Mouse (Mus musculus): Measurements from ENCODE around the gene Prkcg. TPM values are rescaled to one million over a fixed set of nuclear protein-coding genes. Genes with fewer than 3 reads are reported as not detected.
"Not testable (repeated sequence)": the region's sequence is repeated elsewhere in the genome, so short reads cannot be mapped to it uniquely, and the experiment has no call there.

The Prkcg gene
- polyA plus RNA-seq, 1 experiment = 148 TPM

DNA sequence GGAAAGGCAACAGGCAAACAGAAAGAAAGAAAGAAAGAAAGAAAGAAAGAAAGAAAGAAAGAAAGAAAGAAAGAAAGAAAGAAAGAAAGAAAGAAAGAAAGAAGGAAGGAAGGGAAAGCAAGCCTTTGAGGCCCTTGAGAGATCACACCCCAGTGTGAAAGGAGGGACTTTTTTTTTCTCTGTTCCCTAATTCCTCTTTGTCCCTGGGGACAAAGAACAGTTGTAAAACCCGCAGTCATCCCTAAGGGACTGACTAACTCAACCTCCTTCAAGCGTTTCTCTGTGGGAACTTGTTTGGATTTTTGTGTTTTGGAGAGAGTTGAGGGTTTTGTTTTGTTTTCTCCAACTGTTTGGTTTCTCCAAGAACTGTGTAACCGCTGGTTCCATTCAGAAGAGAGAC is 20.7 kb upstream of the Prkcg start:
- Histone ChIP-seq H3K4me3 (ENCODE audit: insufficient read depth, low read length) (no peak overlapping the region), H3K27ac (ENCODE audit: insufficient read depth, low read length) (no peak overlapping the region), H3K4me1 (ENCODE audit: control insufficient read depth, insufficient read depth, low read length) (no peaks in the 10 kb centered on the region)
- no peak for TF ChIP-seq CTCF (IDR thresholded peaks at IDR 0.05; ENCODE audit: extremely low read depth, insufficient read depth, low read length)
- TF ChIP-seq POLR2A (IDR thresholded peaks at IDR 0.05; ENCODE audit: extremely low read depth, insufficient read depth, low read length) = no peak

DNA sequence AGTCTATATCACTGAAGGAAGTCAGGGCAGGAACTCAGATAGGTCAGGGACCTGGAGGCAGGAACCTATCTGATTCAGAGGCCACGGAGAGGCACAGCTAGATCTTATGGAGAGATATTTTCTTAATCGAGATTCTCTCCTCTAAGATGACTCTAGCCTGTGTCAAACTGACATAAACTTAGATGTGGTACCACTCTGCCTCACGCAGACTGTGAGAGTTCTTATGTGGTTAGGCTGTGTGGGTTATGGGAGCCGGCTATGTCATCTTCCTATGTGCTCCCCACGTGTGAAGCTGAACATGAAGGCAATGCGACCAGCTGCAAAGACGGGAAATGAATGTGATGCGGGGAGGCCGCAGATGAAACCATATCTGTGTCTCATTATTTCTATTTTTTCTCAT is 16.8 kb upstream of the Prkcg start:
- TF ChIP-seq POLR2A (IDR thresholded peaks at IDR 0.05; ENCODE audit: extremely low read depth, insufficient read depth, low read length) (no peak), CTCF (IDR thresholded peaks at IDR 0.05; ENCODE audit: extremely low read depth, insufficient read depth, low read length) (no peak)
- no peak overlapping the region for H3K27ac ChIP-seq (ENCODE audit: insufficient read depth, low read length)
- H3K4me1 ChIP-seq (ENCODE audit: control insufficient read depth, insufficient read depth, low read length) = peaks cover 3% of the 10 kb centered on the region
- no peak overlapping the region for H3K4me3 ChIP-seq (ENCODE audit: insufficient read depth, low read length)

DNA sequence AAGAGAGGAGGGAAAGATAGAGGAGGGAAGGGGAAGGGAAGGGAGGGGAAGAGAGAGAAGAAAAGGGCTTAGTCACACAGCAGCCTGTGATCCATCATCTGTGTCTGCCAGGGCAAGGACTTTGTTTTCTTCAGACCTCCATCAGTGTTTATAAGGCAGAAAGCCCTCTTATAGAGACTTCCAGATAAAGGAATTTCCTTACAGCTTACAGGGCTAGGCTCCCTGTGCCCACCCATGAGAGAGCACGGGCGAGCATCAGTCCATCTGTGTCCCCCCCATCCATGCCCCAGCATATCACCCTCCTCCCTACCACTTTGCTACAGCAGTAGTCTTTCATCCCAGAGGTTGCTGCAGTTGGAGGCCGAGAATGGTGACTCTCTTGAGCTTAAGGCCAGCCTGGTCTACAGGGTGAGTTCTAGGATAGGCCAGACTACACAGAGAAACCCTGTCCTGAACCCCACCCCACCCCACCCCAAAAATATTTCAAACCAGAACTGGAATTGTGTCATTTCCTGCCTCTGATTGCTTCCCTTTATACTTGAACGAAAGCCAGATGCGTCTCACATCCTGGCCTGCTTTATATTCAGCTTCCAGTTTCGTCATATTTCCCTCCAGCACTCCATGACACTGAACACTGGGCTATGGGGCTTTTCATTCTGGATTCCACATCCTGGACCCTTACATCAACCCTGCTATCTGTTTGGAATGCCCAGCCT is 13.4 kb upstream of the Prkcg start:
- no peak overlapping the region for H3K4me3 ChIP-seq (ENCODE audit: insufficient read depth, low read length)
- H3K4me1 ChIP-seq (ENCODE audit: control insufficient read depth, insufficient read depth, low read length) = peaks cover 8% of the 10 kb centered on the region
- TF ChIP-seq POLR2A (IDR thresholded peaks at IDR 0.05; ENCODE audit: extremely low read depth, insufficient read depth, low read length) = no peak
- no peak for TF ChIP-seq CTCF (IDR thresholded peaks at IDR 0.05; ENCODE audit: extremely low read depth, insufficient read depth, low read length)
- H3K27ac ChIP-seq (ENCODE audit: insufficient read depth, low read length) = peak overlapping the region; percentile 89; the same call in 1 of the 2 replicates

DNA sequence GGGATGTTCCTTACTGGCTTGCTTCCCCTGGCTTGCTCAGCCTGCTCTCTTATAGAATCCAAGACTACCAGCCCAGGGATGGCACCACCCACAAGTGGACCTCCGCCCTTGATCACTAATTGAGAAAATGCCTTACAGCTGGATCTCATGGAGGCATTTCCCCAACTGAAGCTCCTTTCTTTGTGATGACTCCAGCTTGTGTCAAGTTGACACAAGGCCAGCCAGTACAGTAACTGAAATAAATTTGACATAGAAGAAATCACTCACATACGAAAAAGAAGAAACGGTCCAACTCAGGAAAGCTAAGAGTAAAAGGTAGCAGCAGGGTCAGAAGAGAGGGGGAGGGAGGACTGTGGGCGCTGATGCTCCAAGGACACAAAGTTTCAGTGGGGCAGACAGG is 12.2 kb upstream of the Prkcg start:
- peaks cover 10% of the 10 kb centered on the region for H3K4me1 ChIP-seq (ENCODE audit: control insufficient read depth, insufficient read depth, low read length)
- H3K27ac ChIP-seq (ENCODE audit: insufficient read depth, low read length); H3K4me3 ChIP-seq (ENCODE audit: insufficient read depth, low read length): not testable (repeated sequence)

DNA sequence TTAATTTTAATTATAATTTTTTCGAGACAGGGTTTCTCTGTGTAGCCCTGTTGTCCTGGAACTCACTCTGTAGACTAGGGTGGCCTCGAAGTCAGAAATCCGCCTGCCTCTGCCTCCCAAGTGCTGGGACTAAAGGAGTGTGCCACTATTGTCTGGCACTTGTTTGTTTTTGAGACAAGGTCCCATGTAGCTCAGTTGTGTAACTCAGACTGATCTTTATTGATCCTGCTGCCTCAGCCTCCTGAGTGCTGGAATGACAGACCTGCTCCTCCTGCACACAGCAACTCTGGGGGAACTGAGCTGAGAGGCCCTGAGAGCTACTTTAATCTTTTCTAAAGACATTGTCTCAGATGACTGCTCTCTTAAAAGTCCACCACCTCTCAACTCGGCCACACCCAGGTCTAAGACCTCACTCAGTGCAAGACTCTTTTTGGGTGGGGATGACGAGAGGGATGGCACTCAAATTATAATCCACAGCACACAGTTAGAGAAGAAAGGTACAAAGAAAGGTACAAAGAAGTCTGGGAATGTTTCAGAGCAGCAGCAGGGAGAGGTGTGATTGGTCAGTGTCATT is 8.8 kb upstream of the Prkcg start:
- TF ChIP-seq POLR2A (IDR thresholded peaks at IDR 0.05; ENCODE audit: extremely low read depth, insufficient read depth, low read length) (no peak), CTCF (IDR thresholded peaks at IDR 0.05; ENCODE audit: extremely low read depth, insufficient read depth, low read length) (no peak)
- Histone ChIP-seq H3K4me1 (ENCODE audit: control insufficient read depth, insufficient read depth, low read length) (peaks cover 10% of the 10 kb centered on the region), H3K27ac (ENCODE audit: insufficient read depth, low read length) (peak overlapping the region; percentile 82), H3K4me3 (ENCODE audit: insufficient read depth, low read length) (no peak overlapping the region)

DNA sequence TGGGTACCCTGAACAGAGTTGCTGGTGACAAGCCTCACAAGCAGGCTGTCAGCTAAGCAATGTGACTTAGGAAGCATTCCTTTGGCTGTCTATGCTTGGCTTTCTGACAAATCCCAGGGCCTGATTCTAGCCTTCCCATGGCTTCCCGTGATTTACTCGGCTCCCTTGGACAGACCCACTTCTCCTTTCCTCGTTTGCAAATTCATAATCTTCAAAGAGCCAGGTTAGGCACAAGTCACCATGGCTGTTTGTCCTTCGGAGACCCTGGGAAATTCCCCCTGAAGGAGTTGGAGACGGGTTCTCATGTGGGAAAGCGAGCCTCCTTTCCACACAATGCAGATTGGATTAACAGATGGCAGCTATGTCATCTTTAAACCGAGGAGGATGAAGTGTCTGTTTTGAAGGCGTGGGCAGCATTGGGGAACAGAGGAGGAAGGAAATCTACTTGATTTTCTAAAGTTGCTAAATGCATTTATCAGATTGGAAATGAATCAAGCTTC is 8.3 kb upstream of the Prkcg start:
- peak overlapping the region; percentile 82; the same call in 1 of the 2 replicates for H3K27ac ChIP-seq (ENCODE audit: insufficient read depth, low read length)

DNA sequence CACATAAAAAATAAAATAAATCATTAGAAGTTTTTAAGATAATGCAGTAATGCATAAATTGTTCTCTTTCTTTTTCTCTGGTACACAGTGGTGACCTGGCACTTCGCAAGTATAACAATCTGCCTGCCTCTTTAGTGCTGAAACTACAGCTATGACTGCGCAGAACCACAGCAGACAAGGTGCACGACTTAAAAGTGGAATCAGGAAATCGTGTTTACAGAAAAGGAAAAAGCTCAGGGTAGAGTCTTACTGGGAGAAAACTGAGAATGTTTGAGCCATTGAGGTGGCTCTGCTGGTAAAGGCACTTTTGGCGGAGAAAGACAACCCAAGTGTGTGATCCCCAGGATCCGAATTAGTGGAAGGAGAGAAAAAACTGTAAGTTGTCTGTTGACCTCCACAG is 7.2 kb upstream of the Prkcg start:
- no peak for TF ChIP-seq POLR2A (IDR thresholded peaks at IDR 0.05; ENCODE audit: extremely low read depth, insufficient read depth, low read length)
- peaks cover 8% of the 10 kb centered on the region for H3K4me1 ChIP-seq (ENCODE audit: control insufficient read depth, insufficient read depth, low read length)
- no peak overlapping the region for H3K27ac ChIP-seq (ENCODE audit: insufficient read depth, low read length)
- no peak overlapping the region for H3K4me3 ChIP-seq (ENCODE audit: insufficient read depth, low read length)

More for the DNA sequence above, 8.3 kb upstream of the Prkcg start:
- no peak for TF ChIP-seq POLR2A (IDR thresholded peaks at IDR 0.05; ENCODE audit: extremely low read depth, insufficient read depth, low read length)
- TF ChIP-seq CTCF (IDR thresholded peaks at IDR 0.05; ENCODE audit: extremely low read depth, insufficient read depth, low read length) = no peak
- Histone ChIP-seq H3K4me3 (ENCODE audit: insufficient read depth, low read length) (no peak overlapping the region), H3K4me1 (ENCODE audit: control insufficient read depth, insufficient read depth, low read length) (peaks cover 8% of the 10 kb centered on the region)

DNA sequence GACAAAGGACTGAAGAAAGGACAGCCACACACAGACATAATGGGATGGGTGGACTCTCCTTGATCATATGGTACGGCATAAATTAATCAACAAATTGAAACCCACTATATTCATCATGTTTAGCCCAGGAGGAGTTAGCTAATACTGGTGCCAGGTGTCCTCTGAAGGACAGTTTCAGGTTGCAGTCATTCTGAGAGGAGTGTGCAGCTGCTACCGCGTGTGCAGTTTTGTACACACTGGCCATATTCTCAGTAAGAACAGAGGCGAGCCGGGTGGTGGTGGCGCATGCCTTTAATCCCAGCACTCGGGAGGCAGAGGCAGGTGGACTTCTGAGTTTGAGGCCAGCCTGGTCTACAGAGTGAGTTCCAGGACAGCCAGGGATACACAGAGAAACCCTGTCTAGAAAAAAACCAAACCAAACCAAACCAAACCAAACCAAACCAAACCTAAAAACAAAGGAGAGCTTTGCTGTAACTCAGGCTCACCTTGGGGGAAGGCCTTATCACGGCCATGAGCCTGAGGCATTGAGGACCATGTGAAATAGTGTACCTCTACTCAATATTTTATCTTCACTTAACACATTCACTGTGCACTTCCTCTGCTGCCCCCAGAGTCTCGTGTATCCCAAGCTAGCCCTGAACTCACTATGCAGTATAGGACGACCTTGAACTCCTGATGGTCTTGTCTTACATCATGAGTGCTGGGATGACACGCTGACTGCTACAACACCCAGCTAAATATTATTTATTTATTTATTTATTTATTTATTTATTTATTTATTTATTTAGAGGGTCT is 5.7 kb upstream of the Prkcg start:
- Histone ChIP-seq H3K4me1 (ENCODE audit: control insufficient read depth, insufficient read depth, low read length) (peaks cover 8% of the 10 kb centered on the region), H3K4me3 (ENCODE audit: insufficient read depth, low read length) (no peak overlapping the region), H3K27ac (ENCODE audit: insufficient read depth, low read length) (no peak overlapping the region)
- no peak for TF ChIP-seq POLR2A (IDR thresholded peaks at IDR 0.05; ENCODE audit: extremely low read depth, insufficient read depth, low read length)
- no peak for TF ChIP-seq CTCF (IDR thresholded peaks at IDR 0.05; ENCODE audit: extremely low read depth, insufficient read depth, low read length)

DNA sequence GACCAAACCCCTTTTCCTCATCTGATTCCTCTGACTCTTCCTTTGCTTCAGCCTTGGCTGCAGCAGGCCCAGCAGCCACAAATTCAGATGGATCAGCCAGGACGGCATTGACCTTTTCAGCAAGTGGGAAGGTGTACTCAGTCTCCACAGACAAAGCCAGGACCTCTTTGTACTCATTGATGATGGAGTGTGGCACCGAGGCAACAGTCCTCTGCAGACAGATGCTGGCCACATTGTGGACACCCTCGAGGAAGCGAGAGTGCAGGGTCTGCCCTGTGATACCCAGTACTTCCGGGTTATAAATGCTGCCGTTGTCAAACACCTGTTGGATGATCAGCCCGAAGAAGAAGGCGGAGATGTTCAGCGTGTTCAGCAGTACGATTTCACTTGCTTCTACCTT is 4.4 kb upstream of the Prkcg start:
- Histone ChIP-seq H3K4me1 (ENCODE audit: control insufficient read depth, insufficient read depth, low read length) (peaks cover 8% of the 10 kb centered on the region), H3K4me3 (ENCODE audit: insufficient read depth, low read length) (no peak overlapping the region), H3K27ac (ENCODE audit: insufficient read depth, low read length) (no peak overlapping the region)
- TF ChIP-seq POLR2A (IDR thresholded peaks at IDR 0.05; ENCODE audit: extremely low read depth, insufficient read depth, low read length) = no peak
- no peak for TF ChIP-seq CTCF (IDR thresholded peaks at IDR 0.05; ENCODE audit: extremely low read depth, insufficient read depth, low read length)

All from cortical plate, adult 2 months (tissue).